In genomic region chr2:26571400-26571799, GRCm38 (mm10) we compare ENCODE assay signal across 9 mouse cellular contexts. TPM values are rescaled to one million over a fixed set of nuclear protein-coding genes. Genes with fewer than 3 reads are reported as not detected.
A peak's percentile ranks its signal among the peaks of the same experiment; 100 is the strongest.
DNase-seq lines count a peak whose midpoint lies in the region; ATAC-seq and TF ChIP-seq lines count a peak whose summit lies in the region.
"Had no signal": no experiment of that assay in that cellular context is flagged by ENCODE, and none has a peak within 500 bp of the region (broad histone marks: within the 10 kb centered on the region; RNA-seq: fewer than 3 reads in every experiment).

No protein-coding gene starts in this region.

- DNase-seq in layer of hippocampus, adult 2 months (ENCODE audit: low spot score in 2 of 2): no peak
- no peak for DNase-seq in layer of hippocampus, postnatal 10 days (ENCODE audit: low spot score in 2 of 2)
- DNase-seq in cerebellum, postnatal 10 days: no peak
- DNase-seq in midbrain, postnatal 0 days (ENCODE audit: low spot score): no peak
- no peak for DNase-seq in testis, postnatal 10 days (ENCODE audit: low spot score)

- peaks cover 13% of the 10 kb centered on the region; the same call in 1 of the 2 replicates for H3K4me1 ChIP-seq in embryonic facial prominence, embryonic 13.5 days
- H3K4me1 ChIP-seq in intestine, embryonic 16.5 days (ENCODE audit: control insufficient read depth, insufficient read depth, low read length): peaks cover 11% of the 10 kb centered on the region
- peaks cover 30% of the 10 kb centered on the region for H3K4me1 ChIP-seq in lung, embryonic 16.5 days (replicated peaks; ENCODE audit: control insufficient read depth, insufficient read depth, low read length)
- no peaks in the 10 kb centered on the region for H3K4me1 ChIP-seq in midbrain, postnatal 0 days (ENCODE audit: insufficient read depth, low read length)

- H3K4me2 ChIP-seq in embryonic facial prominence, embryonic 13.5 days: no peak overlapping the region
- no peak overlapping the region for H3K4me2 ChIP-seq in intestine, embryonic 16.5 days (ENCODE audit: low read depth, low read length)
- peak overlapping the region; percentile 23; the same call in 1 of the 2 replicates for H3K4me2 ChIP-seq in lung, embryonic 16.5 days (ENCODE audit: low read depth, low read length)
- no peak overlapping the region for H3K4me2 ChIP-seq in midbrain, postnatal 0 days (ENCODE audit: low read depth, low read length, poor library complexity, severe bottlenecking)

- no peaks in the 10 kb centered on the region for H3K9me3 ChIP-seq in embryonic facial prominence, embryonic 13.5 days
- H3K9me3 ChIP-seq in intestine, embryonic 16.5 days (ENCODE audit: control insufficient read depth, low read length): no peaks in the 10 kb centered on the region
- no peaks in the 10 kb centered on the region for H3K9me3 ChIP-seq in lung, embryonic 16.5 days (ENCODE audit: control insufficient read depth, low read length)
- H3K9me3 ChIP-seq in midbrain, postnatal 0 days (ENCODE audit: low read length): no peaks in the 10 kb centered on the region

- H3K4me3 ChIP-seq in layer of hippocampus, adult 2 months: 0 out of 2 replicates have a peak overlapping the region, but pooled peaks have one; percentile 15
- H3K4me3 ChIP-seq in embryonic facial prominence, embryonic 13.5 days: no peak overlapping the region
- no peak overlapping the region for H3K4me3 ChIP-seq in intestine, embryonic 16.5 days (ENCODE audit: low read length)
- peak overlapping the region; percentile 17 for H3K4me3 ChIP-seq in lung, embryonic 16.5 days (ENCODE audit: low read length)
- no peak overlapping the region for H3K4me3 ChIP-seq in midbrain, postnatal 0 days (ENCODE audit: low read depth, low read length)

- 78% methylated on average over 9 of the region's 9 CpGs for WGBS in embryonic facial prominence, embryonic 13.5 days
- 67% methylated on average over 9 of the region's 9 CpGs for WGBS in intestine, embryonic 16.5 days
- 54% methylated on average over 9 of the region's 9 CpGs for WGBS in lung, embryonic 16.5 days
- WGBS in midbrain, postnatal 0 days: 84% methylated on average over 9 of the region's 9 CpGs

- 0 out of 2 replicates have a peak, but pooled peaks have one; percentile 3 for TF ChIP-seq CTCF in layer of hippocampus, adult 2 months (conservative IDR thresholded peaks at IDR 0.05)
- TF ChIP-seq CTCF in midbrain, postnatal 0 days (IDR thresholded peaks at IDR 0.05): no peak

- H3K36me3 ChIP-seq in embryonic facial prominence, embryonic 13.5 days: no peaks in the 10 kb centered on the region
- H3K36me3 ChIP-seq in intestine, embryonic 16.5 days (ENCODE audit: control insufficient read depth, insufficient read depth, low read length): no peaks in the 10 kb centered on the region
- H3K36me3 ChIP-seq in lung, embryonic 16.5 days (ENCODE audit: control insufficient read depth, insufficient read depth, low read length): no peaks in the 10 kb centered on the region
- no peaks in the 10 kb centered on the region for H3K36me3 ChIP-seq in midbrain, postnatal 0 days (ENCODE audit: insufficient read depth, low read length)

- H3K27me3 ChIP-seq in embryonic facial prominence, embryonic 13.5 days: no peaks in the 10 kb centered on the region
- H3K27me3 ChIP-seq in intestine, embryonic 16.5 days (replicated peaks; ENCODE audit: control insufficient read depth, insufficient read depth, low read length): no peaks in the 10 kb centered on the region
- H3K27me3 ChIP-seq in lung, embryonic 16.5 days (ENCODE audit: control insufficient read depth, insufficient read depth, low read depth, low read length): no peaks in the 10 kb centered on the region
- H3K27me3 ChIP-seq in midbrain, postnatal 0 days (ENCODE audit: insufficient read depth, low read length): no peaks in the 10 kb centered on the region

- H3K27ac ChIP-seq in layer of hippocampus, adult 2 months: peak overlapping the region; percentile 51; the same call in 1 of the 2 replicates
- H3K27ac ChIP-seq in embryonic facial prominence, embryonic 13.5 days: peak overlapping the region; percentile 39; the same call in 1 of the 2 replicates
- peak overlapping the region; percentile 55 for H3K27ac ChIP-seq in intestine, embryonic 16.5 days (ENCODE audit: low read length)
- H3K27ac ChIP-seq in lung, embryonic 16.5 days (ENCODE audit: low read length): peak overlapping the region; percentile 87
- no peak overlapping the region for H3K27ac ChIP-seq in midbrain, postnatal 0 days (ENCODE audit: low read depth, low read length)

- ATAC-seq in embryonic facial prominence, embryonic 13.5 days (ENCODE audit: insufficient number of reproducible peaks, insufficient read depth, low FRiP score, low TSS enrichment, low read depth): no peak
- peak; percentile 24; the same call in 1 of the 2 replicates for ATAC-seq in intestine, embryonic 16.5 days
- no peak; the same call in 1 of the 2 replicates for ATAC-seq in lung, embryonic 16.5 days (ENCODE audit: low read depth)
- no peak for ATAC-seq in midbrain, postnatal 0 days (ENCODE audit: low FRiP score)

- H3K9ac ChIP-seq in embryonic facial prominence, embryonic 13.5 days: 0 out of 2 replicates have a peak overlapping the region, but pooled peaks have one; percentile 21
- no peak overlapping the region for H3K9ac ChIP-seq in intestine, embryonic 16.5 days (ENCODE audit: low read depth, low read length)
- peak overlapping the region; percentile 42 for H3K9ac ChIP-seq in lung, embryonic 16.5 days (ENCODE audit: low read length)
- H3K9ac ChIP-seq in midbrain, postnatal 0 days (replicated peaks; ENCODE audit: low read length, poor library complexity, severe bottlenecking): no peak overlapping the region

RNA-seq across cellular contexts. Expression of gene Egfl7, which starts 8.4 kb away (rescaled TPM):
- total RNA-seq in layer of hippocampus, adult 2 months (2021): 10 to 100 TPM; 72.2 to 74.3 TPM
- total RNA-seq in layer of hippocampus, postnatal 10 days (2021): 100 to 1,000 TPM in 1 of 2 experiments, 10 to 100 TPM in 1; 82.2 to 102 TPM
- 88.5 and 92.7 TPM in 2 replicates for polyA plus RNA-seq in embryonic facial prominence, embryonic 13.5 days (2015; fragmentation: Nextera tagmentation; extraction: Ambion mirVana)
- 110 and 118 TPM in 2 replicates for polyA plus RNA-seq in intestine, embryonic 16.5 days (2015; fragmentation: Nextera tagmentation; extraction: Ambion mirVana)
- 371 and 375 TPM in 2 replicates for polyA plus RNA-seq in lung, embryonic 16.5 days (2015; fragmentation: Nextera tagmentation; extraction: Ambion mirVana)
- total RNA-seq in midbrain, postnatal 0 days (2014; rRNA removed): 69.9 and 83.0 TPM in 2 replicates
- 63.2 and 70.9 TPM in 2 replicates for polyA plus RNA-seq in midbrain, postnatal 0 days (2015; fragmentation: Nextera tagmentation; extraction: Ambion mirVana)

RNA-seq across cellular contexts. Expression of gene Gm20532, which starts 15.0 kb away (rescaled TPM):
- total RNA-seq in layer of hippocampus, adult 2 months (2021): not detected
- total RNA-seq in layer of hippocampus, postnatal 10 days (2021): not detected
- not detected in 2 replicates for polyA plus RNA-seq in embryonic facial prominence, embryonic 13.5 days (2015; fragmentation: Nextera tagmentation; extraction: Ambion mirVana)
- polyA plus RNA-seq in intestine, embryonic 16.5 days (2015; fragmentation: Nextera tagmentation; extraction: Ambion mirVana): not detected in 2 replicates
- polyA plus RNA-seq in lung, embryonic 16.5 days (2015; fragmentation: Nextera tagmentation; extraction: Ambion mirVana): not detected in 2 replicates
- total RNA-seq in midbrain, postnatal 0 days (2014; rRNA removed): not detected in 2 replicates
- polyA plus RNA-seq in midbrain, postnatal 0 days (2015; fragmentation: Nextera tagmentation; extraction: Ambion mirVana): 0.25 TPM in 1 of 2 replicates, not detected in the other
- total RNA-seq: left cerebral cortex, postnatal 10 days had no signal

RNA-seq across cellular contexts. Expression of gene Agpat2, which starts 32.8 kb away (rescaled TPM):
- 1 to 10 TPM; 1.6 to 2.5 TPM for total RNA-seq in layer of hippocampus, adult 2 months (2021)
- 1 to 10 TPM; 2.1 to 2.5 TPM for total RNA-seq in layer of hippocampus, postnatal 10 days (2021)
- 23.4 and 25.2 TPM in 2 replicates for polyA plus RNA-seq in embryonic facial prominence, embryonic 13.5 days (2015; fragmentation: Nextera tagmentation; extraction: Ambion mirVana)
- polyA plus RNA-seq in intestine, embryonic 16.5 days (2015; fragmentation: Nextera tagmentation; extraction: Ambion mirVana): 113 and 116 TPM in 2 replicates
- polyA plus RNA-seq in lung, embryonic 16.5 days (2015; fragmentation: Nextera tagmentation; extraction: Ambion mirVana): 43.0 and 44.8 TPM in 2 replicates
- 6.4 and 8.4 TPM in 2 replicates for total RNA-seq in midbrain, postnatal 0 days (2014; rRNA removed)
- 5.0 and 6.3 TPM in 2 replicates for polyA plus RNA-seq in midbrain, postnatal 0 days (2015; fragmentation: Nextera tagmentation; extraction: Ambion mirVana)

RNA-seq across cellular contexts. Expression of gene Notch1, which starts 54.9 kb away (rescaled TPM):
- 10 to 100 TPM; 32.7 to 35.7 TPM for total RNA-seq in layer of hippocampus, adult 2 months (2021)
- 10 to 100 TPM; 43.9 to 46.7 TPM for total RNA-seq in layer of hippocampus, postnatal 10 days (2021)
- 17.3 and 17.8 TPM in 2 replicates for polyA plus RNA-seq in embryonic facial prominence, embryonic 13.5 days (2015; fragmentation: Nextera tagmentation; extraction: Ambion mirVana)
- 7.4 and 8.4 TPM in 2 replicates for polyA plus RNA-seq in intestine, embryonic 16.5 days (2015; fragmentation: Nextera tagmentation; extraction: Ambion mirVana)
- polyA plus RNA-seq in lung, embryonic 16.5 days (2015; fragmentation: Nextera tagmentation; extraction: Ambion mirVana): 20.5 and 22.0 TPM in 2 replicates
- total RNA-seq in midbrain, postnatal 0 days (2014; rRNA removed): 48.9 and 65.8 TPM in 2 replicates
- 6.8 and 7.6 TPM in 2 replicates for polyA plus RNA-seq in midbrain, postnatal 0 days (2015; fragmentation: Nextera tagmentation; extraction: Ambion mirVana)

RNA-seq across cellular contexts. Expression of gene Fam69b, which starts 56.9 kb away (rescaled TPM):
- 10 to 100 TPM; 70.3 to 72.6 TPM for total RNA-seq in layer of hippocampus, adult 2 months (2021)
- total RNA-seq in layer of hippocampus, postnatal 10 days (2021): 10 to 100 TPM; 75.0 to 82.7 TPM
- polyA plus RNA-seq in embryonic facial prominence, embryonic 13.5 days (2015; fragmentation: Nextera tagmentation; extraction: Ambion mirVana): 65.6 and 66.6 TPM in 2 replicates
- 24.8 and 27.0 TPM in 2 replicates for polyA plus RNA-seq in intestine, embryonic 16.5 days (2015; fragmentation: Nextera tagmentation; extraction: Ambion mirVana)
- polyA plus RNA-seq in lung, embryonic 16.5 days (2015; fragmentation: Nextera tagmentation; extraction: Ambion mirVana): 16.5 and 17.1 TPM in 2 replicates
- total RNA-seq in midbrain, postnatal 0 days (2014; rRNA removed): 237 and 261 TPM in 2 replicates
- polyA plus RNA-seq in midbrain, postnatal 0 days (2015; fragmentation: Nextera tagmentation; extraction: Ambion mirVana): 155 and 162 TPM in 2 replicates

Comparison
In these comparisons a context has a peak if more than half of its experiments do, and no peak if none do; other contexts are left out.
1. H3K4me3 ChIP-seq: peak in layer of hippocampus, adult 2 months (single experiment) and lung, embryonic 16.5 days (single experiment); none in embryonic facial prominence, embryonic 13.5 days (single experiment), intestine, embryonic 16.5 days (single experiment) and midbrain, postnatal 0 days (single experiment).
2. H3K9ac ChIP-seq: peak in embryonic facial prominence, embryonic 13.5 days (single experiment) and lung, embryonic 16.5 days (single experiment); none in intestine, embryonic 16.5 days (single experiment) and midbrain, postnatal 0 days (single experiment).